Mouse (Mus musculus) Patski (cell line): ENCODE results near the gene A430033K04Rik. TPM values are rescaled to one million over a fixed set of nuclear protein-coding genes. Genes with fewer than 3 reads are reported as not detected.

Experiments used
- ATAC-seq: fragments of 100-300 bp; one replicate; pipeline ENCODE4 v1.8.0; 2021
- CTCF ChIA-PET: fragments of 350-600 bp; sonication (Branson Sonifier 250); formaldehyde crosslinking; loops from one replicate; lab custom pipeline; 2022; ENCODE audit warnings: inconsistent platforms; lab: Charles Lee
- POLR2A ChIA-PET: fragments of 350-600 bp; sonication (Branson Sonifier 250); formaldehyde crosslinking; loops from one replicate; lab custom pipeline; 2022; ENCODE audit warnings: antibody characterized with exemption, inconsistent platforms; lab: Charles Lee
- DNase-seq: peaks from one replicate; pipeline ENCODE4 v3.0.0-alpha.2; 2011; ENCODE audit warnings: low read depth, low spot score
- H3K27me3 ChIP-seq: fragments of 371-371 bp; one replicate; pipeline ENCODE4 v1.5.1; 2021
- CTCF ChIP-seq: fragments of 100-300 bp; IDR thresholded peaks from one replicate; pipeline ENCODE4 v1.5.1; 2021
- in situ Hi-C: fragments of 300-500 bp; cut with MboI; formaldehyde crosslinking; loops from 3 replicates; pipeline ENCODE4 v1.11.1; 2018; ENCODE audit warnings: low pct_unique_long_range_greater_than_20kb, mixed read lengths
- polyA plus RNA-seq: library from polyadenylated mRNA; unstranded; gene quantifications from one replicate; pipeline ENCODE4 v1.2.3, GENCODE M21; 2021

The A430033K04Rik gene
- polyA plus RNA-seq: 4.5 TPM

DNA sequence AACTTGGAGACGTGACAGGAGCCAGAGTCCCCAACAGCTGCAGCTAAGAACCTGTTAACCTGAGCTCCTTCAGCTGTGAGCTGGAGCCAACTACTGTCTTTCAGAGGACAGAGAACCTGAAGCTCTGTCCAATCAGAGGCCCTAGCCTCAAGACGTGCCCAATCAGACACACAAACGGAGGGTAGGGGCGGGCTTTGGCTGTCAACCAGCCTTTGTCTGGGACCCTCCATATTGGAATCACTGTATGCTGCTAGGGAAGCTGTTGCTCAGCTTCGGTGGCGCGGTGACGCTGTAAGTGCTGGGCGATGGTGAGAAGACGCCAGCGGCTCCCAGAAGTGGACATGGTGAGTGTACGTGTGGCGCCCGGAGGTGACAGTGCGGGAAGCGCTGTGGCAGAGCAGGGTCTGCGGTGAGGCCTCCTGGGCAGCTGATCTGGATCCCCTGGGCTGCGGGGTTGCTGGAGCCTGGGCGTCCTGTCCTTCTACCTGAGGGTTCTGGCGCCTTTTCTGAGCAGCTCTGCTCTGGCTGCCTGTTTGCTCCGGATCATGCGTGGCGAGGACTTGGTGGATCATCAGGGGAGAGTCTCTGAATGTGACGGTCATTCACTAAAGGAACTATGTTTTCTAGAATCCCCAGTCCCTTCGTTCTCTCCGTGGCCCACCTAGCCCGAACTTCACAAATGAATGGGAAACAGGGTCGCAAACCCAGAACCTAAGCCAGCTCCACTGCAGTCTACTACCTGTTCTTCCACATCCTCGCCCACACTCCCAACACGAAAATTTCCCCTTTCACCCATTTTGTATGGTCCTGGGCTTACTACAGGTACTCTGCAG is at the start of gene A430033K04Rik:
TSS of gene A430033K04Rik (plus strand) at position 215 of the 833 bp plus-strand sequence.
- in situ Hi-C loops: no loop called here
- no peak for TF ChIP-seq CTCF
- ATAC-seq (peak; percentile 73), DNase-seq (peak; percentile 80)
- ChIA-PET POLR2A (interaction anchor here (0.6 to 0.8 kb wide), 3 partner anchors 14 to 1512 kb away, joined by 3 to 4 read pairs (median 3); no protein-coding TSS in a partner anchor), CTCF (interaction anchor here (1.2 to 2.4 kb wide), 4 partner anchors 9 to 34 kb away, joined by 3 to 7 read pairs (median 4); no protein-coding TSS in a partner anchor)
- no peaks in the 10 kb centered on the region for H3K27me3 ChIP-seq

DNA sequence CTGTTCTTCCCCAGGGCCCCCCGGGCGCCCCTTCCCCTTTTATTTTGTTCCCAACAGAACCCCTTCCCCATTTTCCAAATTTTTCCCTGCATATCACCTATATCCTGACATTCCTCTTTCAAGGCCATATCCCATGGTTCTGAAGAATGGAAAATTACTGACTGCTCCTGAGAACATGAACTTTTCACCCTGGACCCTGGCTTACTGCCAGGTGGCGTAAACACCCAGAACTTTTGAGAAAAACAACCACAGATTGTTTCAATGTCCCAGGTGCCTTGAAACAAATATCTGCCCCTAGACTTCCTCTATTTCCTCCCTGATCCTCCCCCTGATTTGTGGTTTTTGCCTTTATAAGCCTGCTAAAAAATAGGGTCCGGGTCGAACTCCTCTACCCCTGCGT is 35.3 kb upstream of the A430033K04Rik start:
- no peak for TF ChIP-seq CTCF
- CTCF ChIA-PET: interaction anchor here (1.2 kb wide), 1 partner anchor 26 kb away, joined by 3 read pairs; no protein-coding TSS in a partner anchor

GRCm38 (mm10) chr5:138618353-138618752 is 4.3 kb upstream of the A430033K04Rik start:
- ChIA-PET POLR2A (no interaction called here), CTCF (no interaction called here)
- DNase-seq (no peak), ATAC-seq (no peak)
- in situ Hi-C loops: no loop called here
- H3K27me3 ChIP-seq: no peaks in the 10 kb centered on the region
- peak; percentile 50 for TF ChIP-seq CTCF

More for the DNA sequence above, 35.3 kb upstream of the A430033K04Rik start:
- POLR2A ChIA-PET: no interaction called here
- ATAC-seq (no peak), DNase-seq (no peak)
- in situ Hi-C loops: no loop called here
- H3K27me3 ChIP-seq: no peaks in the 10 kb centered on the region

GRCm38 (mm10) chr5:138619211-138620128 is 3.2 kb upstream of the A430033K04Rik start, which contains the start of gene Zfp68:
Gene Zfp68 (minus strand): TSS chr5:138619761.
- no peak for TF ChIP-seq CTCF
- in situ Hi-C loops: no loop called here
- DNase-seq: peak; percentile 95
- H3K27me3 ChIP-seq: no peaks in the 10 kb centered on the region
- ATAC-seq: peak; percentile 96
- ChIA-PET CTCF (interaction anchor here (0.8 to 1.8 kb wide), 4 partner anchors 8 to 37 kb away, joined by 3 to 7 read pairs (median 4); no protein-coding TSS in a partner anchor), POLR2A (interaction anchor here (0.6 kb wide), 1 partner anchor 99 kb away, joined by 3 read pairs; no protein-coding TSS in a partner anchor)

DNA sequence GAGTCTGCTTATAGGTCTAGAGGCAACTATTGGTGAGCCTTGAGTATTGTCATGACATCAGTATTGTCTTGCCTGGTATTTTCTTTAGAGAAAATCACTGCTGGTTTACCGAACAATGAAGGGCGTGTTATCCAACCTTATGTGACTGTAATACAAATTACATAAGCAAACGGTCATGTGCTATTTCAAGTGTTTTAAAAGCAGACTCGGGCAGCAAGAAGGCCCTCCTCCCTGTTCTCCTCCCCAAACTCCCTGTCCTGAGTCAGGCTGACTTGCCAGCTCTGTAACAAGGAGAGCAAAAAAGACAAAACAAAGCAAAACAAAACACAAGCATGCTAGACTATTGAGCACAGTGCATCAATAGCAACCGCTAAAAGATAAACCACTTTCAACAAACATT is 1.8 kb upstream of the A430033K04Rik start:
- H3K27me3 ChIP-seq: no peaks in the 10 kb centered on the region
- ChIA-PET POLR2A (interaction anchor here (0.9 kb wide), 1 partner anchor 9 kb away, joined by 3 read pairs; no protein-coding TSS in a partner anchor), CTCF (interaction anchor here (1.0 to 1.8 kb wide), 2 partner anchors 11 to 37 kb away, joined by 3 to 7 read pairs; no protein-coding TSS in a partner anchor)
- TF ChIP-seq CTCF: no peak
- in situ Hi-C loops: no loop called here
- DNase-seq: no peak
- ATAC-seq: no peak

DNA sequence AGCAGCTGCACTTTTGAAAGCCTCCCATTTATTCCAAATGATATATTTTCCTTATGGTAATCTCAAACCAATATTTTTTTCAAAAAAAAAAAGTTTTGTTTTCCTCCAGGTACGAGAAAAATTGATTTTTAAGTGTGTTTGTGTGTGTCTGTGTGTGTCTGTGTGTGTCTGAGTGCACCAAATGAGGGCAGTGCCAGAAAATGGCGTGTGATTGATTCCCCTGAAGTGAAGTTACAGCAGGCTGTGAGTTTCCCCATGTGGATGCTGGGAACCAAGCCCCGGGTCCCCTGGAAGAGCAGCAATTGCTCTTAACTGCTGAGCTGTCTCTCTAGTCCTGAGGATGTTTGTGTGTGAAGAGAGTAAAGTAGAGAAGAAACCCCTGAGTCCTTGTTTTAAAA is 818 bp downstream of the A430033K04Rik start:
- DNase-seq: no peak
- POLR2A ChIA-PET: interaction anchor here (0.7 kb wide), 1 partner anchor 1513 kb away, joined by 4 read pairs; no protein-coding TSS in a partner anchor

GRCm38 (mm10) chr5:138636486-138636885 is 13.8 kb downstream of the A430033K04Rik start:
- no peaks in the 10 kb centered on the region for H3K27me3 ChIP-seq
- CTCF ChIA-PET: interaction anchor here (1.9 to 2.1 kb wide), 2 partner anchors 10 to 21 kb away, joined by 6 read pairs; no protein-coding TSS in a partner anchor
- in situ Hi-C loops: loop anchor here (25.0 kb wide), 1 partner anchor 2001 kb away; the partner anchor contains the start of gene Ttyh3
- no peak for TF ChIP-seq CTCF
- ATAC-seq (no peak), DNase-seq (no peak)
- POLR2A ChIA-PET: interaction anchor here (0.6 kb wide), 1 partner anchor 23 kb away, joined by 4 read pairs; no protein-coding TSS in a partner anchor

More for the DNA sequence above, 818 bp downstream of the A430033K04Rik start:
- CTCF ChIA-PET: interaction anchor here (1.6 to 2.4 kb wide), 2 partner anchors 31 to 34 kb away, joined by 4 to 7 read pairs; no protein-coding TSS in a partner anchor
- ATAC-seq: no peak
- in situ Hi-C loops: no loop called here
- H3K27me3 ChIP-seq: no peaks in the 10 kb centered on the region
- TF ChIP-seq CTCF: no peak

DNA sequence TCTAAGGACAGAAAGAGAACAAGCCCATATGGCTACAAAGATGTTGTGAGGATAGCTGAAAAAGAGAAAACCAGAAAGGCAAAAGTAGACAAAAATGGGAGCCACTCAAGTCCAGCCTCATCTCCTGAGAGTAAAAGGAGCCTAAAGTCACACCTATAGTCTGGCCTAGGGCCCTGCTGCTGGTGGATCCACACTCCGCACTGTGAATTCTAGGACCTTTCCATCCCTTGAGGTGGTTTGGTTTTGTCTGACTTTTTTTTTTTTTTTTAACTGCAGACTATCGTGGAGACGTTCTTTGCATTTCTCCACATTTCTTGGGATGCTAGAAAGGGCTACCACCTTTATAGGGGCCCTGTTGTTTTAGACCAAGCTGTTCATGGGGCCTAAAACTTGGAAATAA is 18.4 kb downstream of the A430033K04Rik start:
- TF ChIP-seq CTCF: no peak
- POLR2A ChIA-PET: no interaction called here
- DNase-seq: no peak
- no peak for ATAC-seq
- no peaks in the 10 kb centered on the region for H3K27me3 ChIP-seq
- CTCF ChIA-PET: no interaction called here
- in situ Hi-C loops: loop anchor here (25.0 kb wide), 1 partner anchor 1996 kb away; the partner anchor contains the start of gene Ttyh3

DNA sequence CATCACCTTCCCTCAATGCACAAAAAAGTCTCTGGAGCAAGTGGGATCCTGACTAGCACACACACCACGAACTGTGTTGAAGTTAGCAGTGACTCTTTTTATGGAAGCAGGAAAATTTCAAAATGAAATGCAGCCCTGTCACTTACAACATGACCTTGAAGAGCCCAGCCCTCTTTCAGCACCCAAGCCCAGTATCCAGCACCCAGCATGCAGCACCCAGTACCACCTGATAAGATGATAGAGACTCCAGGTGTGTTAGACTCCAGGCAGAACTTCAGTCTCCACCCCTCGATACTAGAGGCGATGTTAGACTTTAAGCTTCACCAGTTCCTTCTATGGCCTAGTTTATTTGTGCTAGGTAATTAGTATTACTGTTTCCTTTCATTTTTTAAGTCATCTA is 19.1 kb downstream of the A430033K04Rik start:
- in situ Hi-C loops: loop anchor here (25.0 kb wide), 1 partner anchor 1996 kb away; the partner anchor contains the start of gene Ttyh3
- POLR2A ChIA-PET: no interaction called here
- TF ChIP-seq CTCF: no peak
- H3K27me3 ChIP-seq: no peaks in the 10 kb centered on the region
- CTCF ChIA-PET: no interaction called here
- no peak for ATAC-seq
- DNase-seq: no peak
